Mouse (Mus musculus): ENCODE results near the gene Sprn.

Gene Sprn

DNA sequence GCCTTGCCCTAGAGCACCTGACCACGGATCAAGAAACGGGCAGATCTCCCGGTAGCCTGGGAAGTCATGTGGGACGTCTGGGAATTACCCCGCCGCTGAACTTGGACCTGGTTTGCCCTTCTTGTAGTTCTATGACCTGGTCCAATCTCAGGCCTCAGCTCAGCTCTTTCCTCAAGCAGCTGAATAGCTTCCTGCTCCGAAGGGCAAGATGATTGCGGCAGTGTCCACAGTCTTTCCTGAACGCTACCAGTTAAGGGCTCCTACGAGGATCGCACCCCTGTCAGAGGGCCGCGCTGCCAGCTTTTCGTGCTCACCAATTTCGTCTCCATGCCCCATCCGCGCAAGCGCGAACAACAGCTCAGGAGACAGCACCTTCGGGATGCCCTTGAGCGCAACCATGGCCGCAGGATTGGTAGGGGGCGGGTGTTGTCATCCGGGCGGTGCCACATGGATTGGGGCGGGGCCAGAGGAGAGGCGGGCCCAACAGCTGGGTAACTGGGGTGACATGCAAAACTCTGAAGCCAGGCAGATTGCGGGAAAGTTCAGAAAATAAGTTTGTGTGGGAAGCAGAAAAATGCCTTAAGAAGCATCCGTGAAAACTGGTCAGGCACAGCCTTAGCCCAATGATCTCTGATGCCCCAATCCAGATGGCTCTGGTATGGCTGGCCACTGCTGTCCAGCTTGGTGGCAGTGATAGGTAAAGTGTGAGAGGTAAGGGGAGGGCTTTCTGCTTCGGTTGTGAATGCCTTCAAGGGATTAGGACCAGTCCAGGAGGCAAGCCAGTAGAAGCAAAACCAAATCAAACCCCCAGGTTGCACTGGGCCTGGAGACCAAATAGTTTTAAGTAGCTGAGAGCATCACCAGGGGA is 52.5 kb downstream of the Sprn start, which contains the start of gene Fuom:
Gene Fuom, minus strand, starts transcription at position 449 of the 868 bp plus-strand sequence.
- in situ Hi-C loops (cut with MboI, MseI): no loop called here

DNA sequence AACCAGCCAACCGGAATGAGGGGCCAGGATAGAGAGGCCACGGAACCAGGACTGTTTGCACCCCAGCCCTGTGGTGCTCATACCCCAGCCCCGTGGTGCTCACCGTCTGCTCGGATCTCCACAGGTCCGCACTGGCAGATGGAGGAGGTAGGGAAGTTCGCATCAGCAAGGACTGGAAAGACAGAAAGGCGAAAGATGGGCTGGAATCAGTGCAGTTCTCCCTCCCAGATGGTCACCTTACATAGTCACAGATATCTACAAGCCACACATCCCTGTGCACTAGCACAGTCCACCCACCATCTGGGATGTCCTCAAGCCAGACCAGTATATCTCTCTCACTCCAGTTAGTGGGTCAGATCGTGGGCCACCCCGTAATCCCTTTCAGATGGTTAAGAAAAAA is 53.2 kb downstream of the Sprn start:
- in situ Hi-C loops (cut with MboI, MseI): no loop called here
